Mouse (Mus musculus) forebrain, embryonic 16.5 days (tissue): ENCODE measurements around the gene Gm45623. TPM values are rescaled to one million over a fixed set of nuclear protein-coding genes. Genes with fewer than 3 reads are reported as not detected.

Source experiments
- ATAC-seq: fragments of 200-750 bp; cut with Nextera tagmentation; 2 replicates; pipeline ENCODE4 v1.8.0; 2017; ENCODE audit warnings: mild to moderate bottlenecking, moderate library complexity
- H3K27ac ChIP-seq: fragments of 300-500 bp; sonication (generic); 2 replicates; pipeline ENCODE4 v1.5.1; 2014; ENCODE audit warnings: low read length, control low read depth
- H3K27me3 ChIP-seq: fragments of 300-500 bp; sonication (generic); replicated peaks from 2 replicates; pipeline ENCODE4 v1.6.1; 2014; ENCODE audit warnings: low read length; ENCODE audit not compliant: control insufficient read depth, insufficient read depth
- H3K36me3 ChIP-seq: fragments of 300-500 bp; sonication (generic); 2 replicates; pipeline ENCODE4 v1.6.1; 2014; ENCODE audit not compliant: control insufficient read depth, insufficient read depth
- H3K4me1 ChIP-seq: fragments of 300-500 bp; sonication (generic); replicated peaks from 2 replicates; pipeline ENCODE4 v1.6.1; 2014; ENCODE audit warnings: low read length; ENCODE audit not compliant: control insufficient read depth, insufficient read depth
- H3K4me2 ChIP-seq: fragments of 300-500 bp; sonication (generic); 2 replicates; pipeline ENCODE4 v1.6.1; 2014; ENCODE audit warnings: mild to moderate bottlenecking, low read length, control low read depth
- H3K4me3 ChIP-seq: fragments of 300-500 bp; sonication (generic); replicated peaks from 2 replicates; pipeline ENCODE4 v1.5.1; 2014; ENCODE audit warnings: mild to moderate bottlenecking, low read length, control low read depth
- H3K9ac ChIP-seq: fragments of 300-500 bp; sonication (generic); replicated peaks from 2 replicates; pipeline ENCODE4 v1.6.1; 2014; ENCODE audit warnings: low read depth, low read length, control low read depth
- H3K9me3 ChIP-seq: fragments of 300-500 bp; sonication (generic); 2 replicates; pipeline ENCODE4 v1.6.1; 2016; ENCODE audit warnings: low read length; ENCODE audit not compliant: control insufficient read depth
- WGBS: fragments of 180-500 bp; shearing (Covaris S2); extraction: QIAGEN DNeasy Blood & Tissue Kit; methylation state at CpG from one replicate; pipeline ENCODE4 v1.1.7; 2014; 5-methylcytosine and 5-hydroxymethylcytosine counted together
- polyA plus RNA-seq: library from polyadenylated mRNA; unstranded; fragments of >200 nt; fragmentation: Nextera tagmentation; extraction: Ambion mirVana; gene quantifications from 2 replicates; pipeline ENCODE4 v1.2.1, GENCODE M21; 2015

Gene Gm45623
- polyA plus RNA-seq, 1 experiment from 2014 or later = 1.1 TPM

DNA sequence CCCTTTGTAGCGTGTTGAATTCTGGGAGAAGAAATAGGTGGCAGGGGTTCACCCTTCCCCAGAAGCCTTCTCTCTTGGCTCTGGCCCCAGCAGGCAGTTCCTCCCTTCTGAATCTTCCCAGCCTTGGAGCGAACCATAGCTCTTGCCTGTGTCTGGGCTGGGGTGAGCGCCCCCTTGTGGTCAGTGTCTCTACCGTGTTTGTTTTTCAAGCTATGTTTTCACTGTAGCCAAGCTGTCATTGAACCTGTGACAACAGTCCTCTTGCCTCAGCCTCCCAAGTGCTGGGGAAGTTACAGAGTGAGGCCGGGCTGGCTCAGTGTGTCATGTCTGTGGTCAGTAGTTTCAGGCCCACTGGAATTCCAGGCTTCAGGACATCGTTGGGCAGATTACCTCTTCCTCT is 4.9 kb upstream of the Gm45623 start:
- Histone ChIP-seq H3K9ac (no peak overlapping the region), H3K4me2 (no peak overlapping the region), H3K36me3 (no peaks in the 10 kb centered on the region), H3K4me1 (peaks cover 17% of the 10 kb centered on the region), H3K9me3 (no peaks in the 10 kb centered on the region), H3K27me3 (peaks cover 11% of the 10 kb centered on the region; the same call in 1 of the 2 replicates), H3K27ac (no peak overlapping the region), H3K4me3 (no peak overlapping the region)
- WGBS = 33% methylated on average over 6 of the region's 6 CpGs
- ATAC-seq = 0 out of 2 replicates have a peak, but pooled peaks have one; percentile 31

DNA sequence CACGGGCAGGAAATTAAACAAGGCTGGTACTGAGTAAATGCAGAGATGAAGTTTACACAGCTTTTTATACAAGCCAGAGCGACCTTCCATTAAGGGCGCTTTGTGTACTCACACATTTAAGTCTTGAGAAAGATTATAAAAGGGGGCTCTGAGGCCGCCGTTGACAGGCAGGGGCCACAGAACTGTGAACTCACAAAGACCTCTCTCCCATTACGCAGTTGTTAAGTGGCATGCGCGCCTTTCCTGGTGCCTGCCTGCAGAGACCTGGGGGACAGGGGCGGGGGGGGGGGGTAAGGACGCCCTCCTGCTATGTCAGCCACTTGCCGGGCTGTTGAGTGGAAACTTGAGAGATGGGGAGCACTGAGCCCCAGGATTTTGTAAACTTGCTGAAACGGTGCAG is 3.6 kb upstream of the Gm45623 start:
- H3K27me3 ChIP-seq = peaks cover 21% of the 10 kb centered on the region
- H3K4me2 ChIP-seq = no peak overlapping the region
- no peaks in the 10 kb centered on the region for H3K9me3 ChIP-seq
- no peak overlapping the region for H3K9ac ChIP-seq
- H3K36me3 ChIP-seq = no peaks in the 10 kb centered on the region
- H3K4me3 ChIP-seq = no peak overlapping the region
- ATAC-seq = no peak
- peaks cover 17% of the 10 kb centered on the region for H3K4me1 ChIP-seq
- WGBS = 49% methylated on average over 12 of the region's 12 CpGs
- no peak overlapping the region for H3K27ac ChIP-seq

DNA sequence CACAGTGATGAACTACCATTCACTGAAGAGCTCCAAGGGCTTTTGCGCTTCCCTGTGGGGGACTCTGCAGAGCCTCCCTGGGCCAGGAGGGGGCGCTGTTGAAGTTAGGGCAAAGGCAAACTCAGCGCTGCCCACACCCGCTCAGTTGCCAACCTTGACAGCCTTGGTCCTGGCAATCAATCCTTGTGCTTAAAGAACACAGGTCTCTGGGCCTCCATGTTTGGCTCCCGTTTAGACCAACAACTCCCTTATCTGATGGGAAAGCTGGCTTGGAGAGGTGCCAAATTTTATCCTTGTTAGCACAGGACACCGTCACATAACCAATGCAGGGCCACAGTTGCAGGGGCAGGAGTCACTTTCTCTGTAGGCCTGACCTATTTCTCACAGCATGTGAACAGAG is 2.2 kb upstream of the Gm45623 start:
- Histone ChIP-seq H3K9me3 (no peaks in the 10 kb centered on the region), H3K27me3 (peaks cover 28% of the 10 kb centered on the region), H3K4me2 (no peak overlapping the region), H3K36me3 (no peaks in the 10 kb centered on the region), H3K27ac (no peak overlapping the region), H3K4me1 (peaks cover 16% of the 10 kb centered on the region), H3K4me3 (no peak overlapping the region), H3K9ac (no peak overlapping the region)
- WGBS = 61% methylated on average over 6 of the region's 6 CpGs
- ATAC-seq = no peak

DNA sequence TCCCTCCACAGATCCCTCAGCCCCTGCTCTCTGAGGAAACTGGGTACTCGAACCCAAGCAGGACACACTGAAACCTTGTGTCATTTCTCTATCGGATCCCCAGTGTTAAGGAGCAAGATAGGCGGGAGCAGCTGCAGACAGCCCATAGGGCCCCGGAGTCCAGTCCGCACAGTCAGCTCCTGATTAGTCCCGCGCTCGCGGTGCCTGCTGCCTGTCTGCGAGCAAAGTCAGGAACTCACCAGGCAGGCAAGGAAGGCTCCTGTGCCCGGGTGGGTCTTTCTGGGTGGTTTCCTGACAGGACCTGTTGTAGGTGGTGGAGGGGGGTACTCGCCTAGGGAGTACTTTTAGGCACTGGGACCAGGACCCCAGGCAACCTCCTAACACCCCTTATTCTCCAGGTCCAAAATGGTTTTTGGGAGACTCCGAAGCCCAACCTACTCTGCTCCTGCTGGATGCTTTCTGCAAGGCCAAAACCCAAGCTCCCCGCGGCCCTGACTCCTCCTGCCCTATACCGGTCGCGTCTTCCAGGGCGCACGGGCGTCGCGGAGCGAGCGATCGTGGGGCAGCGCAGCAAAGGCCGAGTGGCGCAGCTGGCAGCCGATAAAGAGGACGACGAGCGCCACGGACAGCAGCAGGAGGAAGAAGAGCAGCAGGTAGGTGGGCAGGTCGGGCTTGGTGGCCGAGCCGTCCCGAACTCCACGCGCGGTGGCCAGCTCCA is 994 bp downstream of the Gm45623 start:
- Histone ChIP-seq H3K4me3 (peak overlapping the region; percentile 51), H3K27ac (no peak overlapping the region), H3K27me3 (peaks cover 28% of the 10 kb centered on the region), H3K9me3 (no peaks in the 10 kb centered on the region), H3K4me1 (peaks cover 16% of the 10 kb centered on the region), H3K4me2 (peak overlapping the region; percentile 91), H3K9ac (peak overlapping the region; percentile 58), H3K36me3 (no peaks in the 10 kb centered on the region)
- 1% methylated on average over 41 of the region's 41 CpGs for WGBS
- peak; percentile 51 for ATAC-seq

DNA sequence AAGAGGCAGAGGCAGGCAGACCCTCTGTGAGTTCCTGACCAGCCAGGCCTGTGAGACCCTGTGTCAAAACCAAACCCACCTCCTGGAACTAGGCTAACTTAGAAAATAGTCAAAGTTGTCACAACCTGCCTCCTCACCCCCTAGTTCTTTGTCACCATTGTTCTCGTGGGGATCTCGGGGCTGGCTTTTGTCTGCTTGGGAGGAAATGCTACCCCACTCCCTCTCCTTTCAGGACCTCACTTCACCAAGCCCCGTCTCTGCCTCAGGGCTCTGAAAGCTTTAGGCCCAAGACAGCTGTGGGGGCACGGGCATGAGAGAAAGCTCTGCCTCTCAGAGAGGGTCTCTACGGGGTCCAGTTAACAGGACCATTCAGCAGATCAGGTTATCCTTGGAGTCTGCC is 1.9 kb downstream of the Gm45623 start:
- H3K36me3 ChIP-seq = no peaks in the 10 kb centered on the region
- H3K4me1 ChIP-seq = peaks cover 16% of the 10 kb centered on the region
- no peak overlapping the region for H3K9ac ChIP-seq
- no peak overlapping the region for H3K27ac ChIP-seq
- 14% methylated on average over 5 of the region's 5 CpGs for WGBS
- no peak overlapping the region for H3K4me2 ChIP-seq
- peaks cover 28% of the 10 kb centered on the region for H3K27me3 ChIP-seq
- no peak overlapping the region for H3K4me3 ChIP-seq
- ATAC-seq = no peak
- H3K9me3 ChIP-seq = no peaks in the 10 kb centered on the region

DNA sequence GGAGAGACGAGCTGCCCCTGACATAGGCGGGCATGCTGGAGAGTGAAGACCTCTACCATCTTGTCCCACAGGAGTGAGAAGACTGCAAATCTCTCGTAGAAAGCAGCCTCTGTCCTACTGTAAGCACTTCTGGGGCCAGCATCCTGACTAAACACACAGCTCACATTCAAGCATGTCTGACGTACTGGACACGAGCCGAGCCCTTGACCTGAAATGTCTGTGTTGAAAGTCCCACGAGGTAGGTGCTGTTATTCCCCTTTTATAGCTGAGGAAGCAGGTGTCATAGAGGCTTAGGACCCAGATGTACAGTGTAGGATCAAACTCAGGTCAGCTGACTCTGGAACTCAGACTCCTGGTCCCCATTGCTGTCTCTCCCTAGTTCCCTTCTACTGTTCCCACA is 4.2 kb downstream of the Gm45623 start:
- peaks cover 16% of the 10 kb centered on the region for H3K4me1 ChIP-seq
- 90% methylated on average over 7 of the region's 7 CpGs for WGBS
- no peak for ATAC-seq

DNA sequence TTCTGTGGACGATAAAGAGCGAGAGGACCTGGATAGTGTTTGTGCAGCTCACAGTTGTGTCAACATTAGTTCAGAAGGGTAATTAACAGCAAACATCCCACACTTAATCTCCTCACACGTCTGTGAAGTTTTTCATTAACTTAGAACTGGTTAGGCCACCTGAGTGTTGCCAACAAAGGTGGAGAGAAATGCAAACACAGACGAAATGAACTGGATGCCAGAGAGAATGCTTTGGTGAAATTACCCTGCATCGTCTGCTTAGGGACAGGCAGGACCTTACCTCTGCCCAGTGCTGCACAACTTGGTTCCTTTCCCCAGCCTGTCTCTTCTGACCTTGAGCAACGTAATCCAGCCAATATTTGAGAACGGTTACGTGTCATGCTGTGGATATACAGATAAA is 6.1 kb downstream of the Gm45623 start:
- 73% methylated on average over 8 of the region's 8 CpGs for WGBS
- Histone ChIP-seq H3K36me3 (no peaks in the 10 kb centered on the region), H3K27ac (no peak overlapping the region), H3K4me1 (peaks cover 3% of the 10 kb centered on the region), H3K4me3 (no peak overlapping the region), H3K4me2 (no peak overlapping the region), H3K9ac (no peak overlapping the region), H3K27me3 (peaks cover 10% of the 10 kb centered on the region), H3K9me3 (no peaks in the 10 kb centered on the region)
- ATAC-seq = no peak

More for the DNA sequence above, 4.2 kb downstream of the Gm45623 start:
- Histone ChIP-seq H3K27ac (no peak overlapping the region), H3K4me3 (no peak overlapping the region), H3K27me3 (peaks cover 24% of the 10 kb centered on the region), H3K4me2 (no peak overlapping the region), H3K36me3 (no peaks in the 10 kb centered on the region), H3K9me3 (no peaks in the 10 kb centered on the region), H3K9ac (no peak overlapping the region)

DNA sequence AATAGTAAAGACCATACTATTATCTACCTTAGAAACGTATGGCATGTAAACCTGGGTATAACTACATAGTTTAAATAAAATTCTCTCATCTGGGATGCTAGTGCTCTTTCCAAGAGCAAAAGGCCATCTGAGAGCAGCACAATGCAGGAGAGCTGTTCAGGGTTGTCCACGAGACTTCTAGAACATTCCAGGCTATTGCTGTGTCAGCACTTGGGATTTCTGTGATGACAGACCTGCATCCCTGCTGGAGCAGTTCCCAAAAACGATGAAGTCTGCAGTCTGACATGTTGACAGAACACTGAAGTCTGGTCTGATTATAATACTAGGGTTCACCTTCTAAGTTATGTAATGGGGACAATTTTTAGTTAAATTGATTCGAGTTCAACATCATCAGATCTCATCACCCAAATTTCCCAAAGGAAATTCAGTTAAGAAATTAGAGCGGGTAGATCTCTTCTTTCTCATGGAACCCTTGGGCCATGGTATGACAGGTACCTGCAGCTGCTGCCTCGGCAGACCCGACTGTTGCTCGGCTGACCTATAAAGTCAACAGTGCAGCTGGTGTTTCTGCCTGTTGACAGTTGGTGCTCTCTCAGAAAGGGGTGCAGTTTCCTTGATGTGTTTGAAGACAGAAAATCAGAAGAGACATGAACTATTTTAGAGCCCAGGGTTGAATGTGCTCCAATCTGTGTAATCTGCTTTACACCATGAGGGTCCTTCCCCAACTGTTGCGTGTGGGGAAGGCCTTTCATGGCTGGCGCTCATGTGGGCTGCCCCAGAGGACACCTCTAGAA is 6.7 kb downstream of the Gm45623 start:
- WGBS = 84% methylated on average over 10 of the region's 10 CpGs
- ATAC-seq = no peak
- Histone ChIP-seq H3K9me3 (no peaks in the 10 kb centered on the region), H3K36me3 (no peaks in the 10 kb centered on the region), H3K4me1 (peaks cover 4% of the 10 kb centered on the region; the same call in 1 of the 2 replicates), H3K27me3 (peaks cover 5% of the 10 kb centered on the region), H3K9ac (no peak overlapping the region), H3K4me3 (no peak overlapping the region), H3K4me2 (no peak overlapping the region), H3K27ac (no peak overlapping the region)

DNA sequence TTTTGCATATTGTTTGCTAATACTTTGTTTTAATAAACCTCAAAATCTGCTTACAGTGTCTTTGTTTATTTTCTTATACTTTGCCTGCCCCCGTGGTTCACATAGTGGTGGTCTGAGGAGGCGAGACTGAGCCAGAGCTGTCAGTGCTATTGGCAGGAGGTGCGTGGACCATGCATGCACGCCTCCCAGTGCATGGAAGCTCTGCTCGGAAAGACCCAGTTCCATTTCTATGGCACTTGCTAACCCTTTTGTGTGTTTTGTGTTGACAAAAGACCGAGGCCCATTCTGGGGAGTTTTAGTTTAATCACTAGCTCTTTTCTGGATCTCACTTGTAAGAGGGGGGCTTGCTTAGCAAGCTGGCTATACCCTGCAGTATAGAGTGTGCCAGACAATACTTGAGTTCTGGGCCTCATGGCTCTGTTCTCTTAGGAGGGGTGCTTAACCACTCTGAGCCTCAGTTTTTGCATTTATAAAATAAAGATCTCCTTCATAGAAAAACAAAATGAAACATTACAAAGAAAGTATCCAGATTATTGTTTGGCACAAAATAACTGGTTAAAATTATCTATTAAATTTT is 11.2 kb downstream of the Gm45623 start:
- WGBS = 17% methylated on average over 6 of the region's 6 CpGs
- Histone ChIP-seq H3K9ac (no peak overlapping the region), H3K27ac (no peak overlapping the region), H3K36me3 (peaks cover 14% of the 10 kb centered on the region), H3K4me3 (no peak overlapping the region), H3K4me2 (no peak overlapping the region), H3K4me1 (peaks cover 7% of the 10 kb centered on the region; the same call in 1 of the 2 replicates), H3K9me3 (no peaks in the 10 kb centered on the region), H3K27me3 (no peaks in the 10 kb centered on the region)
- peak; percentile 79 for ATAC-seq
